Mouse (Mus musculus) cortical plate, adult 2 months (tissue): ENCODE measurements around the gene Rrm1.

Source experiments
- CTCF ChIP-seq: fragments of 200-500 bp; IDR thresholded peaks from 2 replicates; pipeline ENCODE4 v1.5.1; 2011; ENCODE audit warnings: mild to moderate bottlenecking, control low read depth, low read length; ENCODE audit not compliant: insufficient read depth; ENCODE audit errors: extremely low read depth
- POLR2A ChIP-seq: fragments of 200-500 bp; IDR thresholded peaks from 2 replicates; pipeline ENCODE4 v1.6.1; 2011; ENCODE audit warnings: mild to moderate bottlenecking, low read length, control low read depth; ENCODE audit not compliant: insufficient read depth; ENCODE audit errors: extremely low read depth

GRCm38 (mm10) chr7:102407440-102407839 is 34.1 kb upstream of the Rrm1 start:
- TF ChIP-seq POLR2A (no peak), CTCF (no peak)
